Mouse (Mus musculus) spleen, postnatal 4 days (tissue): ENCODE data around the gene Adgrg3.

Experiments used
- DNase-seq, 2 experiments: peaks; one replicate each; pipeline ENCODE4 v3.0.0; 2022; ENCODE audit warnings: low spot score in 2 of 2

The Adgrg3 gene

GRCm38 (mm10) chr8:94992996-94993724 is 24.3 kb upstream of the Adgrg3 start:
- DNase-seq = no peak

GRCm38 (mm10) chr8:94994006-94994405 is 23.5 kb upstream of the Adgrg3 start:
- no peak for DNase-seq

GRCm38 (mm10) chr8:94994510-94994909 is 23.0 kb upstream of the Adgrg3 start:
- no peak for DNase-seq

GRCm38 (mm10) chr8:94995336-94995893 is 22.1 kb upstream of the Adgrg3 start:
- DNase-seq = no peak

- no peak for DNase-seq
These were observed 21.5 kb upstream of the Adgrg3 start for GRCm38 (mm10) chr8:94996037-94996436.

- no peak for DNase-seq
These were observed 20.3 kb upstream of the Adgrg3 start for GRCm38 (mm10) chr8:94996899-94997856.

- DNase-seq = no peak
These were observed 19.6 kb upstream of the Adgrg3 start for GRCm38 (mm10) chr8:94997857-94998243.

GRCm38 (mm10) chr8:94998431-94998830 is 19.1 kb upstream of the Adgrg3 start:
- no peak for DNase-seq

GRCm38 (mm10) chr8:94999004-94999403 is 18.5 kb upstream of the Adgrg3 start:
- no peak for DNase-seq

GRCm38 (mm10) chr8:94999956-95000355 is 17.5 kb upstream of the Adgrg3 start:
- no peak for DNase-seq

GRCm38 (mm10) chr8:95000684-95001083 is 16.8 kb upstream of the Adgrg3 start:
- peak in 1 of 2 experiments; percentile 57 for DNase-seq

GRCm38 (mm10) chr8:95001165-95001564 is 16.3 kb upstream of the Adgrg3 start:
- DNase-seq = no peak

- DNase-seq = peak; percentile 81 to 90
These were observed 15.8 kb upstream of the Adgrg3 start for GRCm38 (mm10) chr8:95001655-95002054.

- no peak for DNase-seq
These were observed 15.3 kb upstream of the Adgrg3 start for GRCm38 (mm10) chr8:95002089-95002655.

- DNase-seq = no peak
These were observed 5.0 kb upstream of the Adgrg3 start for GRCm38 (mm10) chr8:95012442-95012919.

- DNase-seq = no peak
These were observed 1.6 kb upstream of the Adgrg3 start for GRCm38 (mm10) chr8:95015866-95016265.

GRCm38 (mm10) chr8:95016684-95017083 is 808 bp upstream of the Adgrg3 start:
- DNase-seq = no peak

GRCm38 (mm10) chr8:95017969-95018635 is 610 bp downstream of the Adgrg3 start:
- DNase-seq = no peak

GRCm38 (mm10) chr8:95020293-95020777 is 2.8 kb downstream of the Adgrg3 start:
- no peak for DNase-seq

- DNase-seq = no peak
These were observed 3.3 kb downstream of the Adgrg3 start for GRCm38 (mm10) chr8:95020821-95021220.

- DNase-seq = no peak
These were observed 5.7 kb downstream of the Adgrg3 start for GRCm38 (mm10) chr8:95023201-95023600.
